Mouse (Mus musculus): Measurements from ENCODE around the gene Wdr6.

DNA sequence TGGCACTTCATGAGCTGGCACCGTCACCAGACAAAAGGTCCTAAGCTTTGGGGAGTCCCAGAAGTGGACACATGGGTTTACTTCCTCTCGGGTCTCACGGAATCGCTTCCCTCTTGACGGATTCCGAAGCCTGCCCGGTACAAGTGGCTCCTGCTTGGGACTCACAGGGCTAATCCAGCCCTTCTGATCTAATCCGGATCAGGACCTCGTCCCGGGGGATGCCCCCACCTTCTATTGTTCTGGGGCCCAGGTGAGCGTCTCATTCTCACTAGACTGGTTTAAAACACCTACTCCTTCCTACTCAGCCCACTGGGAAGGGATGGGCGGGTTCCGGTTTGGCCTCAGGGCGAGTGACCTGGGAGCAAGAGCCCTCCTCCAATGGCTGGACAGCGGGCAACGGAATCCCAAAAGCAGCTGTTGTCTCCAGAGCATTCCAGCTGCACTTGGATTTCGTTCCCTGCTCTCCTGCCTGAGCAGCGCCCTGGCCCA, 10.6 kb downstream of the Wdr6 start:
- TF ChIP-seq CTCF (IDR thresholded peaks at IDR 0.05; ENCODE audit: control insufficient read depth, insufficient read depth, low read length), result no peak
- TF ChIP-seq POLR2A (IDR thresholded peaks at IDR 0.05; ENCODE audit: borderline replicate concordance, control insufficient read depth, low read depth, low read length), result no peak
